Mouse (Mus musculus): Measurements from ENCODE around the gene Ubqln4. TPM values are rescaled to one million over a fixed set of nuclear protein-coding genes. Genes with fewer than 3 reads are reported as not detected.
"Not testable (repeated sequence)": the region's sequence is repeated elsewhere in the genome, so short reads cannot be mapped to it uniquely, and the experiment has no call there.

The Ubqln4 gene
- total RNA-seq, 4 experiments from 2014 or later: 121 to 142 (median 129) TPM

GRCm38 (mm10) chr3:88563966-88564365 is 10.4 kb downstream of the Ubqln4 start:
- DNase-seq (ENCODE audit: low spot score in 2 of 2): no peak

- no peak for DNase-seq (ENCODE audit: low spot score in 2 of 2)
Observed at GRCm38 (mm10) chr3:88566116-88566515, 12.6 kb downstream of the Ubqln4 start.

- no peak for DNase-seq (ENCODE audit: low spot score in 2 of 2)
Observed at GRCm38 (mm10) chr3:88566536-88567061, 13.0 kb downstream of the Ubqln4 start.

- DNase-seq (ENCODE audit: low spot score in 2 of 2): no peak
Observed at GRCm38 (mm10) chr3:88567892-88568291, 14.3 kb downstream of the Ubqln4 start.

- DNase-seq (ENCODE audit: low spot score in 2 of 2): no peak
Observed at GRCm38 (mm10) chr3:88568615-88569014, 15.1 kb downstream of the Ubqln4 start.

- DNase-seq (ENCODE audit: low spot score in 2 of 2): no peak
Observed at GRCm38 (mm10) chr3:88569093-88569492, 15.5 kb downstream of the Ubqln4 start.

GRCm38 (mm10) chr3:88569694-88570093 is 16.1 kb downstream of the Ubqln4 start:
- DNase-seq (ENCODE audit: low spot score in 2 of 2): no peak

GRCm38 (mm10) chr3:88570341-88570740 is 16.8 kb downstream of the Ubqln4 start:
- no peak for DNase-seq (ENCODE audit: low spot score in 2 of 2)

GRCm38 (mm10) chr3:88571856-88572255 is 18.3 kb downstream of the Ubqln4 start:
- no peak for DNase-seq (ENCODE audit: low spot score in 2 of 2)

GRCm38 (mm10) chr3:88572835-88573234 is 19.3 kb downstream of the Ubqln4 start:
- no peak for DNase-seq (ENCODE audit: low spot score in 2 of 2)

GRCm38 (mm10) chr3:88573810-88574209 is 20.3 kb downstream of the Ubqln4 start:
- no peak for DNase-seq (ENCODE audit: low spot score in 2 of 2)

- DNase-seq (ENCODE audit: low spot score in 2 of 2): no peak
Observed at GRCm38 (mm10) chr3:88575540-88575939, 22.0 kb downstream of the Ubqln4 start, which contains the start of gene Ssr2. Ssr2 (plus strand) TSS chr3:88575876.

GRCm38 (mm10) chr3:88577846-88578245 is 24.3 kb downstream of the Ubqln4 start:
- DNase-seq (ENCODE audit: low spot score in 2 of 2): not testable (repeated sequence)

- no peak for DNase-seq (ENCODE audit: low spot score in 2 of 2)
Observed at GRCm38 (mm10) chr3:88578498-88579424, 25.2 kb downstream of the Ubqln4 start.

- DNase-seq (ENCODE audit: low spot score in 2 of 2): peak; percentile 66 to 79
Observed at GRCm38 (mm10) chr3:88579454-88580117, 26.0 kb downstream of the Ubqln4 start.

- no peak for DNase-seq (ENCODE audit: low spot score in 2 of 2)
Observed at GRCm38 (mm10) chr3:88585769-88586168, 32.2 kb downstream of the Ubqln4 start.

- no peak for DNase-seq (ENCODE audit: low spot score in 2 of 2)
Observed at GRCm38 (mm10) chr3:88586640-88587039, 33.1 kb downstream of the Ubqln4 start.

GRCm38 (mm10) chr3:88590246-88590645 is 36.7 kb downstream of the Ubqln4 start:
- no peak for DNase-seq (ENCODE audit: low spot score in 2 of 2)

- no peak for DNase-seq (ENCODE audit: low spot score in 2 of 2)
Observed at GRCm38 (mm10) chr3:88591044-88591443, 37.5 kb downstream of the Ubqln4 start.

GRCm38 (mm10) chr3:88591950-88592731 is 38.6 kb downstream of the Ubqln4 start:
- no peak for DNase-seq (ENCODE audit: low spot score in 2 of 2)

- DNase-seq (ENCODE audit: low spot score in 2 of 2): no peak
Observed at GRCm38 (mm10) chr3:88592942-88593576, 39.5 kb downstream of the Ubqln4 start.
